Mouse (Mus musculus) kidney, postnatal 0 days (tissue): ENCODE results near the gene Gtpbp6. TPM values are rescaled to one million over a fixed set of nuclear protein-coding genes. Genes with fewer than 3 reads are reported as not detected.
"Not testable (repeated sequence)": the region's sequence is repeated elsewhere in the genome, so short reads cannot be mapped to it uniquely, and the experiment has no call there.

ENCODE experiments used
- ATAC-seq: fragments of 200-750 bp; cut with Nextera tagmentation; replicated peaks from 2 replicates; pipeline ENCODE4 v1.8.0; 2017; ENCODE audit warnings: low read depth, moderate number of reproducible peaks, moderate TSS enrichment, moderate library complexity; ENCODE audit not compliant: low FRiP score
- DNase-seq: peaks from one replicate; pipeline ENCODE4 v3.0.0-alpha.2; 2016; ENCODE audit warnings: low spot score
- H3K27ac ChIP-seq: fragments of 300-500 bp; sonication (generic); 2 replicates; pipeline ENCODE4 v1.5.1; 2014; ENCODE audit warnings: mild to moderate bottlenecking
- H3K27me3 ChIP-seq: fragments of 300-500 bp; sonication (generic); 2 replicates; pipeline ENCODE4 v1.6.1; 2014; ENCODE audit warnings: low read length, mixed read lengths; ENCODE audit not compliant: insufficient read depth
- H3K36me3 ChIP-seq: fragments of 300-500 bp; sonication (generic); 2 replicates; pipeline ENCODE4 v1.6.1; 2014; ENCODE audit warnings: low read length, mixed read lengths; ENCODE audit not compliant: insufficient read depth
- H3K4me1 ChIP-seq: fragments of 300-500 bp; sonication (generic); replicated peaks from 2 replicates; pipeline ENCODE4 v1.6.1; 2014; ENCODE audit warnings: antibody characterized with exemption, low read length, mixed read lengths; ENCODE audit not compliant: insufficient read depth
- H3K4me2 ChIP-seq: fragments of 300-500 bp; sonication (generic); 2 replicates; pipeline ENCODE4 v1.6.1; 2014; ENCODE audit warnings: mild to moderate bottlenecking, low read length, moderate library complexity, mixed read lengths
- H3K4me3 ChIP-seq: fragments of 300-500 bp; sonication (generic); replicated peaks from 2 replicates; pipeline ENCODE4 v1.5.1; 2014; ENCODE audit warnings: low read depth, low read length
- H3K9ac ChIP-seq: fragments of 300-500 bp; sonication (generic); 2 replicates; pipeline ENCODE4 v1.6.1; 2014; ENCODE audit warnings: low read depth, low read length
- H3K9me3 ChIP-seq: fragments of 300-500 bp; sonication (generic); replicated peaks from 2 replicates; pipeline ENCODE4 v1.6.1; 2016; ENCODE audit warnings: low read length, inconsistent platforms, mixed read lengths
- CTCF ChIP-seq: IDR thresholded peaks from 2 replicates; pipeline ENCODE4 v1.5.1; 2016; ENCODE audit warnings: antibody characterized with exemption, low read depth, mild to moderate bottlenecking, moderate library complexity
- WGBS: fragments of 180-500 bp; shearing (Covaris S2); extraction: QIAGEN DNeasy Blood & Tissue Kit; methylation state at CpG from one replicate; pipeline ENCODE4 v1.1.7; 2014; 5-methylcytosine and 5-hydroxymethylcytosine counted together
- polyA plus RNA-seq: library from polyadenylated mRNA; unstranded; fragments of >200 nt; fragmentation: Nextera tagmentation; extraction: Ambion mirVana; gene quantifications from 2 replicates; pipeline ENCODE4 v1.2.1, GENCODE M21; 2015

Gtpbp6 gene
- polyA plus RNA-seq, 1 experiment from 2014 or later, result 26.4 TPM

- H3K36me3 ChIP-seq, result no peaks in the 10 kb centered on the region
- H3K27me3 ChIP-seq, result no peaks in the 10 kb centered on the region
- H3K4me1 ChIP-seq, result peaks cover 4% of the 10 kb centered on the region; the same call in 1 of the 2 replicates
- ATAC-seq, result peak; percentile 96
- peak within 1 kb of the TSS; percentile 67 for H3K4me2 ChIP-seq
- no peak for TF ChIP-seq CTCF
- H3K9me3 ChIP-seq, result no peaks in the 10 kb centered on the region
- peak within 1 kb of the TSS; percentile 50 for H3K9ac ChIP-seq
- peak within 1 kb of the TSS; percentile 38 for H3K4me3 ChIP-seq
- peak; percentile 92 for DNase-seq
- H3K27ac ChIP-seq, result peak within 1 kb of the TSS; percentile 60; the same call in 1 of the 2 replicates
- 1% methylated on average over 23 of the region's 25 CpGs for WGBS
Measured at GRCm38 (mm10) chr5:110094030-110094846, 13.8 kb downstream of the Gtpbp6 start, which contains the start of gene Gm35315. TSS of gene Gm35315 (minus strand) at chr5:110094420.

- ATAC-seq, result no peak
- TF ChIP-seq CTCF, result no peak
- H3K27me3 ChIP-seq, result no peaks in the 10 kb centered on the region
- H3K9ac ChIP-seq, result no peak overlapping the region
- no peak for DNase-seq
- 67% methylated on average over 2 of the region's 2 CpGs for WGBS
- no peak overlapping the region for H3K27ac ChIP-seq
- H3K9me3 ChIP-seq, result no peaks in the 10 kb centered on the region
- H3K4me3 ChIP-seq, result no peak overlapping the region
- peaks cover 4% of the 10 kb centered on the region; the same call in 1 of the 2 replicates for H3K4me1 ChIP-seq
- no peak overlapping the region for H3K4me2 ChIP-seq
- no peaks in the 10 kb centered on the region for H3K36me3 ChIP-seq
Measured at GRCm38 (mm10) chr5:110091546-110091945, 16.5 kb downstream of the Gtpbp6 start.

- no peaks in the 10 kb centered on the region; the same call in 1 of the 2 replicates for H3K9me3 ChIP-seq
- H3K4me1 ChIP-seq, result no peaks in the 10 kb centered on the region
- H3K4me3 ChIP-seq, result no peak overlapping the region
- H3K9ac ChIP-seq, result no peak overlapping the region
- no peak overlapping the region for H3K4me2 ChIP-seq
- ATAC-seq (no peak), DNase-seq (no peak)
- no peak overlapping the region for H3K27ac ChIP-seq
- 36% methylated on average over 14 of the region's 14 CpGs for WGBS
- no peak for TF ChIP-seq CTCF
- H3K27me3 ChIP-seq, result no peaks in the 10 kb centered on the region
- no peaks in the 10 kb centered on the region for H3K36me3 ChIP-seq
Measured at GRCm38 (mm10) chr5:110086161-110086866, 21.7 kb downstream of the Gtpbp6 start.

- Histone ChIP-seq H3K27me3 (no peaks in the 10 kb centered on the region), H3K9ac (no peak overlapping the region), H3K4me1 (no peaks in the 10 kb centered on the region), H3K27ac (no peak overlapping the region), H3K36me3 (no peaks in the 10 kb centered on the region), H3K9me3 (peaks cover 2% of the 10 kb centered on the region; the same call in 1 of the 2 replicates), H3K4me3 (no peak overlapping the region), H3K4me2 (no peak overlapping the region)
- WGBS, result 82% methylated on average over 4 of the region's 4 CpGs
- no peak for TF ChIP-seq CTCF
- no peak for ATAC-seq
- DNase-seq, result no peak
Measured at GRCm38 (mm10) chr5:110082961-110083360, 25.0 kb downstream of the Gtpbp6 start.

GRCm38 (mm10) chr5:110072413-110072812 is 35.6 kb downstream of the Gtpbp6 start, which contains the start of gene Gm17655:
TSS of gene Gm17655 (minus strand) at chr5:110072513.
- not testable (repeated sequence) for H3K9me3 ChIP-seq, H3K4me1 ChIP-seq, ATAC-seq, H3K27me3 ChIP-seq, H3K4me2 ChIP-seq, H3K4me3 ChIP-seq, H3K36me3 ChIP-seq, DNase-seq, H3K9ac ChIP-seq, H3K27ac ChIP-seq
- WGBS, result 75% methylated on average over 2 of the region's 2 CpGs

- H3K36me3 ChIP-seq, result no peaks in the 10 kb centered on the region
- TF ChIP-seq CTCF, result no peak
- H3K4me2 ChIP-seq, result peak overlapping the region; percentile 61
- H3K4me1 ChIP-seq, result no peaks in the 10 kb centered on the region
- peak overlapping the region; percentile 69 for H3K27ac ChIP-seq
- peak overlapping the region; percentile 61 for H3K9ac ChIP-seq
- peak overlapping the region; percentile 59 for H3K4me3 ChIP-seq
- peak; percentile 93 for DNase-seq
- 2% methylated on average over 19 of the region's 19 CpGs for WGBS
- peak; percentile 99 for ATAC-seq
- no peaks in the 10 kb centered on the region for H3K27me3 ChIP-seq
- H3K9me3 ChIP-seq, result no peaks in the 10 kb centered on the region
Measured at GRCm38 (mm10) chr5:110057637-110058408, 50.2 kb downstream of the Gtpbp6 start.

Other genes with a start within 250 kb of the Gtpbp6 start
- 0.71 and 0.95 TPM in 2 replicates for gene Gm15446, start 184.8 kb downstream of the Gtpbp6 start, polyA plus RNA-seq
- 22.2 and 25.7 TPM in 2 replicates for gene Zfp932, start 111.7 kb downstream of the Gtpbp6 start, polyA plus RNA-seq
- gene Gm17655, start 35.7 kb downstream of the Gtpbp6 start, polyA plus RNA-seq, result 2.7 and 3.0 TPM in 2 replicates
- 0.91 and 1.0 TPM in 2 replicates for gene Gm35315, start 13.8 kb downstream of the Gtpbp6 start, polyA plus RNA-seq
- 1.3 and 1.6 TPM in 2 replicates for gene Plcxd1, start 8.2 kb downstream of the Gtpbp6 start, polyA plus RNA-seq
- gene Zfp605, start 1.9 kb upstream of the Gtpbp6 start, polyA plus RNA-seq, result 4.8 and 4.9 TPM in 2 replicates
- gene Chfr, start 27.6 kb upstream of the Gtpbp6 start, polyA plus RNA-seq, result 29.5 and 30.5 TPM in 2 replicates
- gene Golga3, start 68.5 kb upstream of the Gtpbp6 start, polyA plus RNA-seq, result 9.8 and 11.1 TPM in 2 replicates
- gene Ankle2, start 122.8 kb upstream of the Gtpbp6 start, polyA plus RNA-seq, result 23.3 and 24.2 TPM in 2 replicates
- 47.8 and 51.7 TPM in 2 replicates for gene Pgam5, start 161.7 kb upstream of the Gtpbp6 start, polyA plus RNA-seq
- 54.0 and 57.6 TPM in 2 replicates for gene Pxmp2, start 178.0 kb upstream of the Gtpbp6 start, polyA plus RNA-seq
- 11.1 and 13.7 TPM in 2 replicates for gene Pole, start 178.1 kb upstream of the Gtpbp6 start, polyA plus RNA-seq
- 0.57 and 0.64 TPM in 2 replicates for gene P2rx2, start 235.0 kb upstream of the Gtpbp6 start, polyA plus RNA-seq
- not detected in 2 replicates for gene Lrcol1, start 236.5 kb upstream of the Gtpbp6 start, polyA plus RNA-seq